Mouse (Mus musculus) kidney, embryonic 15.5 days (tissue): ENCODE measurements around the gene Fign. TPM values are rescaled to one million over a fixed set of nuclear protein-coding genes. Genes with fewer than 3 reads are reported as not detected.

Experiments
- ATAC-seq: fragments of 200-750 bp; cut with Nextera tagmentation; replicated peaks from 2 replicates; pipeline ENCODE4 v1.8.0; 2017; ENCODE audit warnings: moderate TSS enrichment; ENCODE audit not compliant: low FRiP score
- H3K27ac ChIP-seq: fragments of 300-500 bp; sonication (generic); 2 replicates; pipeline ENCODE4 v1.5.1; 2015; ENCODE audit warnings: mild to moderate bottlenecking, inconsistent platforms
- H3K27me3 ChIP-seq: fragments of 300-500 bp; sonication (generic); 2 replicates; pipeline ENCODE4 v1.6.1; 2015; ENCODE audit warnings: inconsistent platforms
- H3K36me3 ChIP-seq: fragments of 300-500 bp; sonication (generic); 2 replicates; pipeline ENCODE4 v1.6.1; 2015; ENCODE audit warnings: inconsistent platforms
- H3K4me1 ChIP-seq: fragments of 300-500 bp; sonication (generic); 2 replicates; pipeline ENCODE4 v1.6.1; 2015; ENCODE audit warnings: inconsistent platforms
- H3K4me2 ChIP-seq: fragments of 300-500 bp; sonication (generic); 2 replicates; pipeline ENCODE4 v1.6.1; 2015; ENCODE audit warnings: moderate library complexity, mild to moderate bottlenecking, inconsistent platforms
- H3K4me3 ChIP-seq: fragments of 300-500 bp; sonication (generic); replicated peaks from 2 replicates; pipeline ENCODE4 v1.5.1; 2015; ENCODE audit warnings: mild to moderate bottlenecking, inconsistent platforms
- H3K9ac ChIP-seq: fragments of 300-500 bp; sonication (generic); 2 replicates; pipeline ENCODE4 v1.6.1; 2015; ENCODE audit warnings: mild to moderate bottlenecking, inconsistent platforms
- H3K9me3 ChIP-seq: fragments of 300-500 bp; sonication (generic); replicated peaks from 2 replicates; pipeline ENCODE4 v1.6.1; 2016; ENCODE audit warnings: inconsistent platforms
- WGBS: fragments of 180-500 bp; shearing (Covaris S2); methylation state at CpG from one replicate; pipeline ENCODE4 v1.1.7; 2015; ENCODE audit warnings: mixed read lengths; 5-methylcytosine and 5-hydroxymethylcytosine counted together
- polyA plus RNA-seq: library from polyadenylated mRNA; unstranded; fragments of >200 nt; fragmentation: Nextera tagmentation; extraction: Ambion mirVana; gene quantifications from 2 replicates; pipeline ENCODE4 v1.2.1, GENCODE M21; 2015

Gene Fign
- polyA plus RNA-seq, 1 experiment from 2014 or later = 7.9 TPM

DNA sequence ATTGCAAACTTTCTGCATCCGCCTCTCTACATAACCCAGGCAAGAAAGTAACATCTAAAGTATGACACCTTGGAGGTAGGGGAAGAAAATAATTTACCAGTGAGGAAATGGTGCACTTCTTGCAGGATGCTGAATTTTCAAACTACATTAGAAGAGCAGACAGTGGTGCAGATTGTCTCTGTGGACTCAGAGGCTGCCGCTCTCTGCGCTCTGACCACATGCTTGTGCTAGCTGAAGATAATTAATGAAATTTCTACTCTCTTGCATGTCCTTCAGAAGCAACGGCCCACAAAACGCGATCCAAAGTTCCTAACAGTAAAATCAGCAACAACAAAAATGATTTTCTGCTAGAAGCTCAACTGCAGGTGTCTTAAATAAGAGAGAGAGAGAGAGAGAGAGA, 4.8 kb downstream of the Fign start:
- WGBS = 52% methylated on average over 6 of the region's 6 CpGs
- H3K4me1 ChIP-seq = 0 out of 2 replicates have a peak, but pooled peaks cover 13% of the 10 kb centered on the region
- H3K9me3 ChIP-seq = no peaks in the 10 kb centered on the region
- 0 out of 2 replicates have a peak overlapping the region, but pooled peaks have one; percentile 10 for H3K9ac ChIP-seq
- H3K4me2 ChIP-seq = peak overlapping the region; percentile 41
- no peaks in the 10 kb centered on the region for H3K36me3 ChIP-seq
- H3K27me3 ChIP-seq = no peaks in the 10 kb centered on the region
- peak overlapping the region; percentile 12 for H3K4me3 ChIP-seq
- H3K27ac ChIP-seq = 0 out of 2 replicates have a peak overlapping the region, but pooled peaks have one; percentile 19
- ATAC-seq = no peak

DNA sequence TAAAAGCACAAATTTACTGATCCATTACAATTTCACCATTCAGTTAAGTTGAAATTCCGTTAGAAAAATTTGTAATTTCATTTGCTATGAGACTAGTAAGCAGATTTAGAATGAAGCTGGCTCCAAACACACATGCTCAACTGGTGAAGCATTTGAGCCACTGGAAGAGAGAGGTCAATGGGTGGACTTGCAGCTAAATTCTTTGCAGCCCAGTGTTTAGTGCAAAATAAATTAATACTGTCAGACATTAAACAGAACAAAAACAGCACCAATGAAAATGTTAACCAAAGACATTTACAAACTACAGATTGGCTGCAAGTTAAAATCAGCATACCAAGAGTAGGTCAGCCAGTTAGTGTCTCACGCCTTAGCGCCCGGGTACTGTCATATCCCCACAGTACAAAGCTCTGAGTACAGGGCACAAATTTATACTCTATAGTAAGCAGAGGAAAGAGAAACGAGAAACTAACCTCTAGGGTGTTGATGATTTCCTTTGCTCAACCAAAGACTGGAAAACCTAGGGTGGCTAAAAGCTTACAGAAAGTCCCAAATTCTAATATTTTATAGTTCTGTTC, 13.9 kb downstream of the Fign start:
- Histone ChIP-seq H3K4me1 (peaks cover 16% of the 10 kb centered on the region), H3K9me3 (no peaks in the 10 kb centered on the region), H3K4me2 (no peak overlapping the region), H3K36me3 (no peaks in the 10 kb centered on the region; the same call in 1 of the 2 replicates), H3K4me3 (no peak overlapping the region), H3K27ac (peak overlapping the region; percentile 72), H3K27me3 (no peaks in the 10 kb centered on the region), H3K9ac (no peak overlapping the region)
- ATAC-seq = peak; percentile 56
- WGBS = 54% methylated on average over 5 of the region's 5 CpGs

DNA sequence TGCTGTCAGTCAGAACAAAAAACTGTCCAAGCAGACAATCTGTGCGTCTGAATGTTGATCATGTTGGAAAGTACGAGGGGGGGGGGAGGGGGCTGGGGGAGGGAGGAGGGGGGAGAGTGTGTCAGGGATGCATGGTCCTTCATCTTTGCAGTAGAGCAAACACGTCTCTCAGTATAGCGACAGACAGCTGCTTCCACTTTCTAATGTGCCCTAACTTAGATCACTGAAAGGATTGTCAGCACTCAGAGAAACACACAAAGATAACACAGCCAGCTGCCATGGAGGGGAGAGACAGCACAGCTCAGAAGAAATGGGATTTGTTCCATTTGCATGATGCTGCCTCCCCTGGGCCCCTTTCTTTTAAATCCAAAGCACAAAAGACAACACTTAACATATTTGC, 18.1 kb downstream of the Fign start:
- H3K9ac ChIP-seq = no peak overlapping the region
- no peak overlapping the region for H3K4me2 ChIP-seq
- no peaks in the 10 kb centered on the region for H3K27me3 ChIP-seq
- no peak overlapping the region for H3K27ac ChIP-seq
- H3K9me3 ChIP-seq = no peaks in the 10 kb centered on the region
- ATAC-seq = no peak
- no peaks in the 10 kb centered on the region for H3K36me3 ChIP-seq
- H3K4me3 ChIP-seq = no peak overlapping the region
- 29% methylated on average over 4 of the region's 4 CpGs for WGBS
- peaks cover 40% of the 10 kb centered on the region for H3K4me1 ChIP-seq

DNA sequence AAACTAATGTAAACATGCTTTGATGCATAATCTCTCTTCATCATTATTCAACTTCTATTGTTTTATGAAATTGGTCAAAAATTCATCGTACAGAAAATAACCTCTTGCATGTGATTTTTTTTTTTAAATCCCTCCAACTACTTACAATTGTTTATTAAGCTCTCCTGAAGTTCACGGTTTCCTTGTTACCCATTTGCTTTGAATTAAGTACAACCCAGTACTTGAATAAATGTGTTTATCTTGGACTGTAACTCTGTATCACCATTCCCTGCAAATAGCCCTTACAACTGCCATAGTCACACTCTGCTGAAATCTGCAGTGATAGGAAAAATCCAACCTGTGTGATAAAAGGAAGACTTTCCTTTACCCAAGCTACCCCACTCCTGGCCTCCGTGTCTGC, 19.3 kb downstream of the Fign start:
- H3K9ac ChIP-seq = no peak overlapping the region
- ATAC-seq = no peak
- no peak overlapping the region for H3K4me3 ChIP-seq
- WGBS = 62% methylated on average over 3 of the region's 3 CpGs
- H3K36me3 ChIP-seq = no peaks in the 10 kb centered on the region
- H3K27me3 ChIP-seq = no peaks in the 10 kb centered on the region
- H3K27ac ChIP-seq = no peak overlapping the region
- peaks cover 43% of the 10 kb centered on the region for H3K4me1 ChIP-seq
- no peaks in the 10 kb centered on the region for H3K9me3 ChIP-seq
- no peak overlapping the region for H3K4me2 ChIP-seq

DNA sequence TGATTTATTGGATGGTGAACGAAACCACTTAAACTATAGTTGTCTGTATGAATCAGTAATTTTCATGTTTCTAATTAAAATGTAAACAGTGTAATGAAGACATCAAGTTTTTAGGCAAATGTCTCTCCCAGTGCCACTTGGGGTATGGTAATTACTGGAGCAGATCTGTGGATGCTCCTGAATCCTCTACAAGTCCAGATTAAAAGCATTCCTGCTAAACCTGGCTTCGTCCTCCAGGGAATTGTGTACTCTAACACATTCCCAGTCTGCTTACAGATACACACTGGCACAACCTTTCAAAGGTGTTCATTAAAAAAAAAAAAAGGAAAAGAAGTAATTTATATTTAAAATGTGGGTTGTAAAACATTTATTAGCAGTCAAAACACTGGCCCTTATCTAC, 20.0 kb downstream of the Fign start:
- Histone ChIP-seq H3K36me3 (no peaks in the 10 kb centered on the region), H3K9me3 (no peaks in the 10 kb centered on the region), H3K4me3 (no peak overlapping the region), H3K27me3 (no peaks in the 10 kb centered on the region), H3K4me1 (peaks cover 44% of the 10 kb centered on the region), H3K9ac (no peak overlapping the region), H3K4me2 (no peak overlapping the region), H3K27ac (no peak overlapping the region)
- WGBS = 86% methylated on average over 2 of the region's 2 CpGs
- no peak for ATAC-seq

DNA sequence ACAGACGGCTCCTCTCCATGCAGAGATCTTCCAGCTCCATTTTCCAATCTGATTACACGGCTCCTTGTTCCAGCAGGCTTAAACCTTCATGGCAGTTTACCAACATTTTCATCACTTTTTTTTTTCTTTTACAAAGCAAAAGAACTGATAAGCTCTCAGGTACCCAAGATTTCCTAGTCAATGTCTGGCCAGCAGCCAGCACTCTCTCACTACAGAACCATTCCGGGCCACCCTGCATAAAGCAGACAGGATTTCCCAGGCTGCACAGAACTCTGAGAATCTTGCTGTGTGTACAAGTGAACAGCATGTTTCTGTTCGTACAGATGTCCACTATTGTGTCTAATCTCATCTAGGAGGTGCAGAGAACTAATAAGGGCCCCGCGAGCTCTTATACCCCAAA, 22.0 kb downstream of the Fign start:
- Histone ChIP-seq H3K4me2 (peak overlapping the region; percentile 50), H3K4me1 (peaks cover 44% of the 10 kb centered on the region), H3K4me3 (no peak overlapping the region), H3K27me3 (no peaks in the 10 kb centered on the region), H3K36me3 (no peaks in the 10 kb centered on the region), H3K9ac (no peak overlapping the region), H3K9me3 (no peaks in the 10 kb centered on the region), H3K27ac (0 out of 2 replicates have a peak overlapping the region, but pooled peaks have one; percentile 34)
- 63% methylated on average over 6 of the region's 6 CpGs for WGBS
- ATAC-seq = no peak

DNA sequence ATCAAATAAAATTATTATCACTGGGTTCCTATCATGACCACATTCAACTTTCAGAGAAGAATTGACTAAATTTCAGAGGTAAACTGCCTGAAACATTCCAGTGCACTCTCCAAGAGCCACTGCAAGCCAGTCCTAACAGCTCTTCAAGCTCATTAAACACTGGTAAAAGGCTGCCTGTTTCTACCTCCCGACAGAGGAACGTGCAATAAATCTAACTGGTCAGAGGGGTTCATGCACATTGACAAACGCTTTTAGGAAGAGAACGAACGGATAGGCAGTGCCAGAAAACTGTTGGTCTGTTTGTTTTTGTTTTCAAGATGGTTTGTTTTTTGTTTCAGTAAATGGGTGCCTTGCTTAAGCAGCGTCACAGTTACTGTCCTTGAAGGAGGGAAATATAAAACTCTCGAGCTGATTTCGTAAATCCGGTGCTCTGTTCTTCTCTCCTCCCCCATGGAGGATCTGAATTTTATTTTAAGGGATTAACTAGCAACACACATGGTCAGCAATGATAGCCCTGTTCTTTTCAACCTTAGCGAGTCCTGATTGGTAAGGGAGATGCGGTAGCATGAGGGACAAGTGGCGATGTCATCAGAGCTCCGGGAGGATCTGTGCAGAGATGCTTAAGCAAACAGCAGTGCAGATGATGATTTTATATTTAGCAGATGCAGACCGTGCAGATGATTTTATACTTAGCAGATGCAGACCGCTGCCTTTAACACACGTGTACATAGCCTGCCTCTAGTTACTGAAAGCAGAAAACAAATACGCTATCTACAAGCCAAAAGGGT, 23.0 kb downstream of the Fign start:
- Histone ChIP-seq H3K27me3 (no peaks in the 10 kb centered on the region), H3K9me3 (no peaks in the 10 kb centered on the region), H3K36me3 (no peaks in the 10 kb centered on the region), H3K4me2 (peak overlapping the region; percentile 50), H3K4me3 (peak overlapping the region; percentile 25), H3K27ac (peak overlapping the region; percentile 66), H3K9ac (no peak overlapping the region), H3K4me1 (peaks cover 41% of the 10 kb centered on the region)
- peak; percentile 84 for ATAC-seq
- WGBS = 22% methylated on average over 17 of the region's 17 CpGs

DNA sequence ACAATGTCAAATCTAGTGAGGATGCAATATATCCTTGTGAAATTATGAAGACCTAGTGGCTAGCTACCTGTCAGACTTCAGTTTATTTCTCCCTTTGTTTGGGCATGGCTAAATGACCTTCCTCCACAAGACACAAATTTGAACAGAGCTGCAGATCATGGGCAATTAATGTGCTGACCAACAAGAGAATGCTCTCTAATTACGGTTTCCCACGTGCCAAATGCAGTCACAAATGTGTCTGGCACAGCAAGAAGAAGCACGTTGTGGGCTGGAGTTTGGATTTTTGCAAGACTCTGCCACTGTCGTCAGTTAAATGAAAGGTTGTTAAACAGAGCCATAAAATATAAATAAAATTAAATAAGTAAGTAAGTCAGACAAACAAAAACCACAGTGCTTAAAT, 25.7 kb downstream of the Fign start:
- no peaks in the 10 kb centered on the region for H3K9me3 ChIP-seq
- H3K4me2 ChIP-seq = no peak overlapping the region
- H3K27me3 ChIP-seq = no peaks in the 10 kb centered on the region
- H3K4me1 ChIP-seq = peaks cover 32% of the 10 kb centered on the region
- H3K9ac ChIP-seq = no peak overlapping the region
- no peak for ATAC-seq
- WGBS = 22% methylated on average over 4 of the region's 4 CpGs
- no peak overlapping the region for H3K27ac ChIP-seq
- H3K36me3 ChIP-seq = no peaks in the 10 kb centered on the region
- no peak overlapping the region for H3K4me3 ChIP-seq

DNA sequence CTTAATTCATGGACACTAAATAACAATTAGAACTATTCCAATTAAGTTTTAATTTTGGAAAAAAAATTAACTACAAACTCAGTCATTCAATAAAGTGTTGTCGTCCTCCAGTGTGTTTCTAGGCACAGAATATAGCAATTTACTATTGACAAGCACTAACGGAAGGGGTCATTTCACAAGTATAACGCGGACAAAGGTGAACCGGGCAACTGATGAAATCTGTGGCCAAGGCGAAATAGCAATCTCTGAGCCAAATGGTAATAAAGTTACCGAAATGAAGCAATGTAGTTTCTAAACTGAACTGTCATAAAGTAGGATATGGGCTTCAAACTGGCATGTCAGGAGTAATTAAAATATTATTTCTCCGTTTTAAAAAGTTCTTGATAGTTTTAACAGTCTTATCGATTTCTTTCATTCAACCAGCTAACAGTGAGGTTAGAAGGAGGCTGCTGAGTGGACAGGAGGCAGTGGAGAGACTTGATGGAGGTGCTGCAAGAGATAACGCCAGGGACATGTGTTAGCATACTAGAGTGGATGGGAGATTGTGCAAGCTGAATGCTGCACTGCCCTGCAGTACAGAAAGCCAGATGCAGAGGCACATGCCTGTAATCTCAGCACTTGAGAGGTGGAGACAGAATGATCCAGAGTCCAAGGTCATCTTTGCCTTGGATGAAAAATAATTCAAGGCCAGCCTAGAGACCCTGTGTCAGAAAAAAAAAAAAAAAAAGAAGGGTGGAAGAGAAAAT, 27.7 kb downstream of the Fign start:
- Histone ChIP-seq H3K27ac (no peak overlapping the region), H3K9me3 (no peaks in the 10 kb centered on the region), H3K36me3 (no peaks in the 10 kb centered on the region), H3K4me1 (peaks cover 16% of the 10 kb centered on the region), H3K9ac (no peak overlapping the region), H3K27me3 (no peaks in the 10 kb centered on the region), H3K4me3 (no peak overlapping the region), H3K4me2 (no peak overlapping the region)
- whole genome bisulfite sequencing = 87% methylated on average over 10 of the region's 10 CpGs
- no peak for ATAC-seq

DNA sequence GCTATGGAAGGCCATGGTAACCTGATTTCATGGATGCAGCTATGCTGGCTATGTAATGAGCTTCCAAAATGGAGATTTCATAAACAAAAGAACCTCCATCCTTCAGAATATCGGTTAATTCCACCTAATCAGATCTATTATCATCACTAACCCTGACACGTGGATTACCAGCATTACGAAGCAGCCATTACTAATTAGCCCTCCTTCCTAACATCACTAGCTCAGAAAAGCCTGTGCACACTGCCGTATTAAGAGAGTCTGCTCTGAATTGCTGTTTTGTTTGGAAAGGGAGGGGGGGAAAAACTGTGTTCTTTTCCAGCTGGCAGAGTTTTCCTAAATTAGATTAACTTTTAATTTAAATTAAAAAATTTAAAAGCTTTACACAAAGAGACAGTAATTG, 32.3 kb downstream of the Fign start:
- no peak for ATAC-seq
- no peak overlapping the region for H3K4me3 ChIP-seq
- 82% methylated on average over 4 of the region's 4 CpGs for WGBS
- no peaks in the 10 kb centered on the region for H3K9me3 ChIP-seq
- H3K9ac ChIP-seq = no peak overlapping the region
- H3K4me2 ChIP-seq = no peak overlapping the region
- H3K4me1 ChIP-seq = no peaks in the 10 kb centered on the region
- no peaks in the 10 kb centered on the region for H3K27me3 ChIP-seq
- no peak overlapping the region for H3K27ac ChIP-seq
- H3K36me3 ChIP-seq = no peaks in the 10 kb centered on the region

DNA sequence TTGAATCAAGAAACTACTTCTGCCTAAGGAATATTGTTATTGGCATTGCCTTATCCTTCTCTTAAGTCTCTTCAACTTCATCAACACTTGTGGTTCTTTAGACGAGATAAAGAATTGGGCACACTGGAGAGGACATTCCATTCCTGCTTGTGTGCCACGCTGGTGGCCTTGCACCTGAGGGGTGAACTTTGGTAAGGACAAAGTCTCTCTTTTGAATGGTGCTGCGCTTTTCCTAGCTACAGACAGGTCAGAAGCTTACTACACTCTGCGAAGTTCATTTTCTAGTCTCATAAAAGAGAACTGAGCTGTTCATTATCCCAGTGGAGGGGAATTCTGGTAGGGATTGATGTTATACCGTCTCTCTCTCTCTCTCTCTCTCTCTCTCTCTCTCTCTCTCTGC, 38.4 kb downstream of the Fign start:
- H3K9me3 ChIP-seq = no peaks in the 10 kb centered on the region
- H3K27me3 ChIP-seq = no peaks in the 10 kb centered on the region
- H3K36me3 ChIP-seq = no peaks in the 10 kb centered on the region
- H3K27ac ChIP-seq = no peak overlapping the region
- H3K4me3 ChIP-seq = no peak overlapping the region
- 87% methylated on average over 5 of the region's 5 CpGs for WGBS
- no peak for ATAC-seq
- H3K4me2 ChIP-seq = no peak overlapping the region
- H3K4me1 ChIP-seq = no peaks in the 10 kb centered on the region
- H3K9ac ChIP-seq = no peak overlapping the region

DNA sequence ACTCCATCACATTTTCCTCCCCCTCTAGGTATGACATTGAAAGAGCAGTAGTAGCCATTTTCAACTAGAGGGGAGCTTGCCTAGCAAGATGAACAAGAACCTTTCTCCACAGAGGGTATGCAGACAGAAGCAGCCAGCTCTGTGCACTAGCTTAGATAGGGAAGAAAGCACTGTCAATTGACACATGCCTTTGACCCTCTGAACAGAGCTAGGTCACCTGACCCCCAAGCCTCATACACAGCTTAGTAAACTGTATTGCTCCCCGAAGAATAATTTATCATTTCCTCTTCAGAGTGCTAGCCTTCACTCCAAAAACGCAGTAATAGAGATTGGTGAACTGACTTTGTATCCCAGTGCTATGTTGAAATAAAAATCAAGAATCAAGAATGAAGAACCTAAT, 49.7 kb downstream of the Fign start:
- Histone ChIP-seq H3K9me3 (no peaks in the 10 kb centered on the region), H3K27me3 (no peaks in the 10 kb centered on the region), H3K27ac (no peak overlapping the region), H3K9ac (no peak overlapping the region), H3K4me2 (no peak overlapping the region), H3K4me3 (no peak overlapping the region), H3K36me3 (no peaks in the 10 kb centered on the region), H3K4me1 (no peaks in the 10 kb centered on the region)
- ATAC-seq = no peak
- 61% methylated on average over 2 of the region's 2 CpGs for WGBS
